Mouse (Mus musculus): ENCODE data around the gene Lhpp. TPM values are rescaled to one million over a fixed set of nuclear protein-coding genes. Genes with fewer than 3 reads are reported as not detected.

Lhpp gene
- total RNA-seq, 2 experiments from 2014 or later: 18.0 to 18.4 TPM

Other genes with a start within 250 kb of the Lhpp start
- gene Oat, start 34.2 kb upstream of the Lhpp start, total RNA-seq (2021): 100 to 1,000 TPM; 116 to 121 TPM
- not detected for gene Nkx1-2, start 11.0 kb upstream of the Lhpp start, total RNA-seq (2021)
- gene Fam53b, start 203.2 kb downstream of the Lhpp start, total RNA-seq (2021): 10 to 100 TPM; 35.5 to 46.0 TPM
- gene Eef1akmt2, start 242.0 kb downstream of the Lhpp start, total RNA-seq (2021): 10 to 100 TPM; 13.9 to 14.6 TPM
- 10 to 100 TPM; 23.9 to 27.9 TPM for gene Abraxas2, start 248.6 kb downstream of the Lhpp start, total RNA-seq (2021)

All from heart, postnatal 10 days (tissue).